Mouse (Mus musculus) liver, embryonic 14.5 days (tissue): ENCODE measurements around the gene Fam217a. TPM values are rescaled to one million over a fixed set of nuclear protein-coding genes. Genes with fewer than 3 reads are reported as not detected.
A peak's percentile ranks its signal among the peaks of the same experiment; 100 is the strongest.
"Not testable (repeated sequence)": the region's sequence is repeated elsewhere in the genome, so short reads cannot be mapped to it uniquely, and the experiment has no call there.

Source experiments
- ATAC-seq: fragments of 200-750 bp; cut with Nextera tagmentation; 2 replicates; pipeline ENCODE4 v1.8.0; 2017; ENCODE audit warnings: moderate number of reproducible peaks, mild to moderate bottlenecking, moderate library complexity; ENCODE audit not compliant: insufficient read depth
- DNase-seq, 3 experiments: peaks; one replicate each; pipeline ENCODE4 v3.0.0-alpha.2; 2012 to 2013; ENCODE audit warnings: low read depth in 3 of 3, low spot score in 3 of 3
- H3K27ac ChIP-seq: fragments of 300-500 bp; sonication (generic); 2 replicates; pipeline ENCODE4 v1.5.1; 2014; ENCODE audit warnings: moderate library complexity, mild to moderate bottlenecking, control low read depth, inconsistent platforms
- H3K27me3 ChIP-seq: fragments of 300-500 bp; sonication (generic); 2 replicates; pipeline ENCODE4 v1.6.1; 2014; ENCODE audit warnings: mild to moderate bottlenecking, low read length, moderate library complexity; ENCODE audit not compliant: control insufficient read depth, insufficient read depth
- H3K36me3 ChIP-seq: fragments of 300-500 bp; sonication (generic); replicated peaks from 2 replicates; pipeline ENCODE4 v1.6.1; 2014; ENCODE audit warnings: low read depth; ENCODE audit not compliant: control insufficient read depth, insufficient read depth
- H3K4me1 ChIP-seq, 2 experiments: fragments of 200-500 bp in 1 of 2; fragments of 300-500 bp in 1 of 2; sonication (generic) in 1 of 2; replicated peaks; 2 replicates each; pipeline ENCODE4 v1.6.1; 2012 to 2014; ENCODE audit warnings: antibody characterized with exemption in 1 of 2, inconsistent platforms in 1 of 2, low read length in 1 of 2; ENCODE audit not compliant: control insufficient read depth in 2 of 2, insufficient read depth in 2 of 2
- H3K4me2 ChIP-seq: fragments of 300-500 bp; sonication (generic); 2 replicates; pipeline ENCODE4 v1.6.1; 2014; ENCODE audit warnings: low read depth, mild to moderate bottlenecking, control low read depth, moderate library complexity
- H3K4me3 ChIP-seq, 2 experiments: fragments of 200-500 bp in 1 of 2; fragments of 300-500 bp in 1 of 2; sonication (generic) in 1 of 2; 2 replicates each; pipeline ENCODE4 v1.5.1; 2012 to 2014; ENCODE audit warnings: low read depth in 2 of 2, low read length in 2 of 2, mild to moderate bottlenecking in 2 of 2, control low read depth in 1 of 2, inconsistent platforms in 1 of 2, moderate library complexity in 1 of 2; ENCODE audit not compliant: insufficient read depth in 1 of 2
- H3K9ac ChIP-seq: fragments of 300-500 bp; sonication (generic); replicated peaks from 2 replicates; pipeline ENCODE4 v1.6.1; 2014; ENCODE audit warnings: mild to moderate bottlenecking, control low read depth, moderate library complexity
- H3K9me3 ChIP-seq: fragments of 300-500 bp; sonication (generic); 2 replicates; pipeline ENCODE4 v1.6.1; 2016; ENCODE audit warnings: low read length, mixed read lengths; ENCODE audit not compliant: control insufficient read depth
- CTCF ChIP-seq: IDR thresholded peaks from 2 replicates; pipeline ENCODE4 v1.5.1; 2016; ENCODE audit warnings: antibody characterized with exemption, low read depth, control low read depth
- EP300 ChIP-seq: IDR thresholded peaks from 2 replicates; pipeline ENCODE4 v1.6.1; 2016; ENCODE audit warnings: antibody characterized with exemption, low read depth
- WGBS: fragments of 180-500 bp; shearing (Covaris S2); extraction: QIAGEN DNeasy Blood & Tissue Kit; methylation state at CpG from one replicate; pipeline ENCODE4 v1.1.7; 2014; ENCODE audit not compliant: insufficient replicate concordance; 5-methylcytosine and 5-hydroxymethylcytosine counted together
- polyA plus RNA-seq, 2 experiments: library from polyadenylated mRNA; depleted of rRNA in 1 of 2; stranded (reverse) in 1 of 2; unstranded in 1 of 2; fragments of >200 nt; fragmentation: Nextera tagmentation in 1 of 2; extraction: Ambion mirVana in 1 of 2; gene quantifications; 2 replicates each; pipeline versions ENCODE4 v1.2.1 to v1.2.3; 2012 to 2014

The Fam217a gene
- polyA plus RNA-seq (2012; rRNA removed) (0.08 and 0.17 TPM in 2 replicates), polyA plus RNA-seq (2014; fragmentation: Nextera tagmentation; extraction: Ambion mirVana) (0.09 and 0.24 TPM in 2 replicates)

- Histone ChIP-seq H3K27me3 (no peaks in the 10 kb centered on the region), H3K4me1 (no peaks in the 10 kb centered on the region), H3K36me3 (no peaks in the 10 kb centered on the region), H3K9ac (no peak within 1 kb of the TSS), H3K4me2 (no peak within 1 kb of the TSS), H3K27ac (no peak within 1 kb of the TSS), H3K9me3 (no peaks in the 10 kb centered on the region), H3K4me3 (no peak within 1 kb of the TSS)
- TF ChIP-seq CTCF (no peak), EP300 (no peak)
- no peak for ATAC-seq
- no peak for DNase-seq
- 50% methylated on average over 4 of the region's 4 CpGs for WGBS
Observed at GRCm38 (mm10) chr13:34924210-34924609, at the start of gene Fam217a, which contains the start of gene 4933417A18Rik. Fam217a (minus strand) TSS chr13:34924310. 4933417A18Rik (plus strand) TSS chr13:34924409.

GRCm38 (mm10) chr13:34973770-34974169, 49.7 kb upstream of the Fam217a start:
- peak; percentile 23 for TF ChIP-seq CTCF
- TF ChIP-seq EP300 = no peak
- 33% methylated on average over 1 of the region's 1 CpGs for WGBS

GRCm38 (mm10) chr13:34973149-34973548, 49.0 kb upstream of the Fam217a start:
- Histone ChIP-seq H3K4me1 (peaks cover 0 to 2% of the 10 kb centered on the region in 2 experiments; a peak in 1 of 4 replicates), H3K9ac (no peak overlapping the region), H3K4me2 (no peak overlapping the region), H3K27ac (no peak overlapping the region), H3K27me3 (no peaks in the 10 kb centered on the region), H3K4me3 (no peak overlapping the region), H3K36me3 (peaks cover 7% of the 10 kb centered on the region), H3K9me3 (no peaks in the 10 kb centered on the region)
- TF ChIP-seq CTCF = peak; percentile 70
- no peak for TF ChIP-seq EP300
- no peak for ATAC-seq
- 4% methylated on average over 1 of the region's 1 CpGs for WGBS
- peak; percentile 33 to 45 (median 40) for DNase-seq

More at GRCm38 (mm10) chr13:34973770-34974169, 49.7 kb upstream of the Fam217a start:
- Histone ChIP-seq H3K36me3 (peaks cover 9% of the 10 kb centered on the region), H3K27ac (no peak overlapping the region), H3K4me3 (no peak overlapping the region), H3K4me2 (no peak overlapping the region), H3K9me3 (no peaks in the 10 kb centered on the region), H3K27me3 (no peaks in the 10 kb centered on the region), H3K4me1 (peaks cover 0 to 2% of the 10 kb centered on the region in 2 experiments; a peak in 1 of 4 replicates), H3K9ac (no peak overlapping the region)
- ATAC-seq = no peak
- no peak for DNase-seq

- not testable (repeated sequence) for H3K36me3 ChIP-seq, H3K27ac ChIP-seq, ATAC-seq, H3K9ac ChIP-seq, H3K4me3 ChIP-seq, H3K9me3 ChIP-seq, H3K4me2 ChIP-seq, H3K27me3 ChIP-seq, DNase-seq, H3K4me1 ChIP-seq
Observed at GRCm38 (mm10) chr13:34972456-34972855, 48.3 kb upstream of the Fam217a start.

- not testable (repeated sequence) for H3K27ac ChIP-seq, H3K4me3 ChIP-seq, DNase-seq, H3K9ac ChIP-seq, ATAC-seq, H3K4me1 ChIP-seq, H3K36me3 ChIP-seq, H3K4me2 ChIP-seq, H3K9me3 ChIP-seq
- WGBS = 53% methylated on average over 9 of the region's 9 CpGs
- peaks cover 15% of the 10 kb centered on the region for H3K27me3 ChIP-seq
Observed at GRCm38 (mm10) chr13:34965647-34966046, 41.5 kb upstream of the Fam217a start.
